Mouse (Mus musculus) macrophage (primary cell): ENCODE results near the gene Gstp1. TPM values are rescaled to one million over a fixed set of nuclear protein-coding genes. Genes with fewer than 3 reads are reported as not detected.
"Not testable (repeated sequence)": the region's sequence is repeated elsewhere in the genome, so short reads cannot be mapped to it uniquely, and the experiment has no call there.

Source experiments
- H3K27ac ChIP-seq: fragments of 350-480 bp; formaldehyde crosslinking; 2 replicates; pipeline ENCODE4 v1.9.0; 2021
- H3K36me3 ChIP-seq: fragments of 350-480 bp; formaldehyde crosslinking; 2 replicates; pipeline ENCODE4 v1.9.0; 2021; ENCODE audit errors: inconsistent target
- H3K4me3 ChIP-seq: fragments of 350-480 bp; formaldehyde crosslinking; 2 replicates; pipeline ENCODE4 v1.9.0; 2021; ENCODE audit errors: inconsistent target
- H3K79me2 ChIP-seq: fragments of 350-480 bp; formaldehyde crosslinking; 2 replicates; pipeline ENCODE4 v1.9.0; 2021; ENCODE audit errors: inconsistent target
- WGBS: methylation state at CpG from one replicate; pipeline ENCODE4 v1.1.7; 2026; ENCODE audit warnings: inconsistent platforms; ENCODE audit not compliant: missing documents; 5-methylcytosine and 5-hydroxymethylcytosine counted together
- polyA plus RNA-seq: library from polyadenylated mRNA; stranded (reverse); fragments of 250-400 nt; gene quantifications from 3 replicates; pipeline ENCODE4 v1.2.4, GENCODE M21; 2018; ENCODE audit warnings: inconsistent platforms

Gene Gstp1
- polyA plus RNA-seq, 1 experiment from 2014 or later, result 8.6 TPM

GRCm38 (mm10) chr19:4070311-4070710 is 32.5 kb upstream of the Gstp1 start:
- Histone ChIP-seq H3K4me3 (no peak overlapping the region), H3K79me2 (no peaks in the 10 kb centered on the region), H3K36me3 (no peaks in the 10 kb centered on the region), H3K27ac (no peak overlapping the region)
- WGBS, result 86% methylated on average over 15 of the region's 15 CpGs

- Histone ChIP-seq H3K4me3 (no peak overlapping the region), H3K79me2 (no peaks in the 10 kb centered on the region), H3K27ac (no peak overlapping the region), H3K36me3 (no peaks in the 10 kb centered on the region)
- 86% methylated on average over 15 of the region's 15 CpGs for WGBS
Observed at GRCm38 (mm10) chr19:4068717-4069410, 31.1 kb upstream of the Gstp1 start.

DNA sequence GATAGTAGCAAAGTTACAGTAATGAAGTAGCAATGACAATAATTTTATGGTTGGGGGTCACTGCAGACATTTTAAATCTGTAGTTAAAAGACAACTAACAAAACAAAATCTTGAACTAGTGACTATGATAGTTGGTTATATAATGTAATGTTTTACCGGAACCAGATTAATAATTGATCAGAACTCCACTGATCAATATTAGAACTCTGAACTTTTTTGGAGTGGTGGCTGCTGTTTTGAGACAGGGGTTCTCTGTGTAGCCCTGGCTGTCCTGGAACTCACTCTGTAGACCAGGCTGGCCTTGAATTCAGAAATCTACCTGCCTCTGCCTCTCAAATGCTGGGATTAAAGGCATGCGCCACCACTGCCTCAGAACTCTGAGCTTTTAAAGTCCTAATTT is 30.5 kb upstream of the Gstp1 start:
- H3K79me2 ChIP-seq, H3K36me3 ChIP-seq, H3K4me3 ChIP-seq, H3K27ac ChIP-seq: not testable (repeated sequence)
- 94% methylated on average over 2 of the region's 2 CpGs for WGBS

GRCm38 (mm10) chr19:4066877-4067276 is 29.1 kb upstream of the Gstp1 start:
- H3K4me3 ChIP-seq, result no peak overlapping the region
- H3K36me3 ChIP-seq, result no peaks in the 10 kb centered on the region
- H3K79me2 ChIP-seq, result no peaks in the 10 kb centered on the region
- no peak overlapping the region for H3K27ac ChIP-seq

- WGBS, result 60% methylated on average over 5 of the region's 6 CpGs
- Histone ChIP-seq H3K36me3 (no peaks in the 10 kb centered on the region), H3K79me2 (no peaks in the 10 kb centered on the region), H3K27ac (no peak overlapping the region), H3K4me3 (no peak overlapping the region)
Observed at GRCm38 (mm10) chr19:4066280-4066679, 28.5 kb upstream of the Gstp1 start.

DNA sequence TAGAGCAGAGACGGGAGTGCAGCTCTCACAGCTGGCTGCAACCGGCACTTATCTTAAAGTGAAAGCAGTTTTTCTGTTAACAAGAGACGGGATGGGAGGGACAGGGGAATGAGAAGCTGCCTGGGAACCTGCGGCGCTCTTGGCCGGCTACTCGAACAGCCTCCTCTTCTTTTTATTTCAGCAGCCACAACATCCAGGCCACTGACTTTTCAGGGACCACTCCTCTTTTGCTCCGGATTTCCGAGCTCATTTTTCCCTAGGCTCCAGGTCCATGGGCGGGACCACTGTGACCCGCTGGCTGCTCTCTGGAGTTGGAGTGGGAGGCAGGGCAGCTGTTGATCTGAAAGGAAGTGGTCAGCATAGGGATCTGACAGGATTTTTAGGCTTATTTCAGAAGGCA is 26.7 kb upstream of the Gstp1 start:
- not testable (repeated sequence) for H3K4me3 ChIP-seq, H3K79me2 ChIP-seq, H3K36me3 ChIP-seq, H3K27ac ChIP-seq
- WGBS, result no CpG with 5 or more reads among the region's 11 CpGs

GRCm38 (mm10) chr19:4063357-4063756 is 25.6 kb upstream of the Gstp1 start:
- not testable (repeated sequence) for H3K79me2 ChIP-seq, H3K27ac ChIP-seq, H3K36me3 ChIP-seq, H3K4me3 ChIP-seq
- WGBS, result no CpG with 5 or more reads among the region's 4 CpGs

GRCm38 (mm10) chr19:4060899-4061465 is 23.2 kb upstream of the Gstp1 start:
- no peak overlapping the region for H3K4me3 ChIP-seq
- no peaks in the 10 kb centered on the region for H3K79me2 ChIP-seq
- no peaks in the 10 kb centered on the region for H3K36me3 ChIP-seq
- WGBS, result 100% methylated on average over 4 of the region's 6 CpGs
- H3K27ac ChIP-seq, result no peak overlapping the region

- H3K4me3 ChIP-seq, H3K79me2 ChIP-seq, H3K27ac ChIP-seq, H3K36me3 ChIP-seq: not testable (repeated sequence)
- WGBS, result 95% methylated on average over 7 of the region's 8 CpGs
Observed at GRCm38 (mm10) chr19:4060044-4060898, 22.5 kb upstream of the Gstp1 start.

- no peak within 1 kb of the TSS for H3K27ac ChIP-seq
- H3K79me2 ChIP-seq, result no peaks in the 10 kb centered on the region
- 42% methylated on average over 15 of the region's 15 CpGs for WGBS
- no peaks in the 10 kb centered on the region for H3K36me3 ChIP-seq
- H3K4me3 ChIP-seq, result no peak within 1 kb of the TSS
Observed at GRCm38 (mm10) chr19:4059069-4059740, 21.4 kb upstream of the Gstp1 start, which contains the start of gene Gstp3. Gstp3 (minus strand) TSS chr19:4059569.

- Histone ChIP-seq H3K27ac (no peak overlapping the region), H3K79me2 (no peaks in the 10 kb centered on the region), H3K4me3 (no peak overlapping the region), H3K36me3 (no peaks in the 10 kb centered on the region)
- 100% methylated on average over 5 of the region's 5 CpGs for WGBS
Observed at GRCm38 (mm10) chr19:4058581-4058980, 20.8 kb upstream of the Gstp1 start.

DNA sequence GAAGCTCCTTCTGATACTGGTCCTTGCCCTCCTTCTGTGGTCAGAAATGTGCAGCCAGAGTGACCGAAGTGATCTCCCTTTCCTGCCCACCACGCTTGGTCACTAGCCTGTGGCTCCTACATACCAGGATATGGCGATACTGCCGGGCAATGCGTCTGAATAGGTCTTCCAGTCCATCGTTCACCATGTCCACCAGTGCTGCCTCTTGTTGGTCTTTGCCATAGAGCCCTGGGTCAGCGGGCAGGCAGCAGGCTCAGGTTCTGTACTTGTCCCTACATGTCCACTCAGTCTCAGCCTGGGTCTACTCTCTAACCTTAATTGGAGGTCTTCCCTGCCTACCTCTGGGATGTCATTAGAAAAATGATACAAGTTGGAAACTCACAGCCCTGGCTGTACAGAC is 20.2 kb upstream of the Gstp1 start:
- no peaks in the 10 kb centered on the region for H3K36me3 ChIP-seq
- H3K27ac ChIP-seq, result no peak overlapping the region
- H3K4me3 ChIP-seq, result no peak overlapping the region
- WGBS, result 97% methylated on average over 7 of the region's 7 CpGs
- H3K79me2 ChIP-seq, result no peaks in the 10 kb centered on the region

- Histone ChIP-seq H3K79me2 (no peaks in the 10 kb centered on the region), H3K4me3 (no peak overlapping the region), H3K36me3 (no peaks in the 10 kb centered on the region), H3K27ac (no peak overlapping the region)
- WGBS, result 97% methylated on average over 13 of the region's 13 CpGs
Observed at GRCm38 (mm10) chr19:4057389-4057788, 19.6 kb upstream of the Gstp1 start.

- no peaks in the 10 kb centered on the region for H3K36me3 ChIP-seq
- H3K4me3 ChIP-seq, result no peak overlapping the region
- H3K79me2 ChIP-seq, result no peaks in the 10 kb centered on the region
- WGBS, result 91% methylated on average over 4 of the region's 4 CpGs
- H3K27ac ChIP-seq, result no peak overlapping the region
Observed at GRCm38 (mm10) chr19:4056727-4057126, 18.9 kb upstream of the Gstp1 start.
